Mouse (Mus musculus): ENCODE data around the gene Rpp38. TPM values are rescaled to one million over a fixed set of nuclear protein-coding genes. Genes with fewer than 3 reads are reported as not detected.

Gene Rpp38
- 1 to 10 TPM; 5.3 to 6.1 TPM for total RNA-seq (2021)
- long read RNA-seq, experiment 1, transcript Rpp38-201 (2 exons, 1,042 nt), result major isoform, 9 of 10 reads
- long read RNA-seq, experiment 1, partial matches to known transcripts, result 0 of 10 reads
- long read RNA-seq, experiment 1, other reads (novel, unspliced or antisense), result 1 of 10 reads
- long read RNA-seq, experiment 2, transcript Rpp38-201 (2 exons, 1,042 nt), result major isoform, 8 of 8 reads
- long read RNA-seq, experiment 2, partial matches to known transcripts, result 0 of 8 reads
- long read RNA-seq, experiment 2, other reads (novel, unspliced or antisense), result 0 of 8 reads

- DNase-seq (ENCODE audit: low spot score), result peak; percentile 98
Measured at GRCm38 (mm10) chr2:3332484-3333242, at the start of gene Rpp38. Rpp38 (minus strand) TSS chr2:3332643.

- DNase-seq (ENCODE audit: low spot score), result no peak
Measured at GRCm38 (mm10) chr2:3365127-3365526, 32.7 kb upstream of the Rpp38 start.

GRCm38 (mm10) chr2:3361067-3361466 is 28.6 kb upstream of the Rpp38 start:
- DNase-seq (ENCODE audit: low spot score), result no peak

GRCm38 (mm10) chr2:3357887-3358286 is 25.4 kb upstream of the Rpp38 start:
- no peak for DNase-seq (ENCODE audit: low spot score)

DNA sequence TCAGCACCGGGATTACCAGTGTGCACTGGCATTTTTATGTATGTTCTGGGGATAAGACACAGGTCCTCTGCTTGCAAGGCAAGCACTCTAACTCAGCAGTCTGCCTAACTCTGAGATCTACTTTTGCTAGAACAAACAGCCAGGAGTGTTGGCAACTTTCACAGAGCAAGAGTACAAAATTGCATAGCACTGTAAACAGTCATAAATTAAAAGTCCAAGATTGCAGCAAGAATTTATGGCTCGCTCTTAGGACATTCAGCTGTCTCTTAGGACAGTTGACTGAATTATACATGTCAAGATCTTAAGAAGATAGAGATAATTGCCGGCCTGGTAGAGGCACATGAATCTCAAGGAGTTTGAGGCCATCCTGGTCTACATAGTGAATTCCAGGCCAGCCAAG is 23.9 kb upstream of the Rpp38 start:
- no peak for DNase-seq (ENCODE audit: low spot score)

DNA sequence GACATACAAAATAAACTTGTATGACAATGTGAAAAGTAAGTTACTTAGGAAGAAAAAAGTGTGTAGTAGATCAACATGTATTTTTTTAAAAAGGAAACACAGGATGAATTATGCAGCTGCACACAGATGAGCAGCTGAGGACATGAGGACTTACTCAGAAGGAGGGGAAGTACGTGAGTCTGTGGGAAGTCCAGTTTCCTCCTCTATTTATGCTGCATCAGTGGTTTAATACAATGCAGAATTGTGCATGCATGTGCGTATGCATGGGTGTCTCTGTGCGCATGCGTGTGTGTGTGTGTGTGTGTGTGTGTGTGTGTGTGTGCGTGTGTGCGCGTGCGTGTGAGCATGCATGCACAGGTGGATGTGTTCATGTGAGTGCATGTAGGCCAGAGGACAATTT is 23.4 kb upstream of the Rpp38 start:
- no peak for DNase-seq (ENCODE audit: low spot score)

DNA sequence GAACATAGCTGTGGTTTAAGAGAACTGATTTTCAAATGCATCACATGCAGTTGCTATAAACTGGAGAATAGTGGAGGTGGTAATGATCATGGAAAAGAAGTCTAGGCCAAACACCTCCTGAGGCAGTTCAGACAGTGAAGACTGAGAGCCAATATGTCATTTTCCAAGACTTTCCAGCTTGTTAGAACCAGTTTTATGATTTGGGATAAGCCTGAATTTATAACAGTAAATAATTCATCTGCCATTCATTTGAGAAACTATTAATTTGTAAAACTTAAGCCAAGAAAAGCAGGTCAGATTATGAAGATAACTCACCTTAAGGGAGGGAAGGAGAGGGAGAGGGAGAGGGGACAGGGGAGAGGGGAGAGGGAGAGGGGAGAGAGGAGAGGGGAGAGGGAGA is 20.7 kb upstream of the Rpp38 start:
- DNase-seq (ENCODE audit: low spot score), result no peak

- no peak for DNase-seq (ENCODE audit: low spot score)
Measured at GRCm38 (mm10) chr2:3348919-3349318, 16.5 kb upstream of the Rpp38 start.

- no peak for DNase-seq (ENCODE audit: low spot score)
Measured at GRCm38 (mm10) chr2:3348422-3348821, 16.0 kb upstream of the Rpp38 start.

GRCm38 (mm10) chr2:3335611-3336301 is 3.3 kb upstream of the Rpp38 start, which contains the start of gene Acbd7:
Acbd7 (plus strand) TSS chr2:3336168.
- peak; percentile 21 for DNase-seq (ENCODE audit: low spot score)

- no peak for DNase-seq (ENCODE audit: low spot score)
Measured at GRCm38 (mm10) chr2:3333761-3334160, 1.3 kb upstream of the Rpp38 start.

- DNase-seq (ENCODE audit: low spot score), result no peak
Measured at GRCm38 (mm10) chr2:3332056-3332455, 387 bp downstream of the Rpp38 start.

- no peak for DNase-seq (ENCODE audit: low spot score)
Measured at GRCm38 (mm10) chr2:3331071-3331703, 1.3 kb downstream of the Rpp38 start.

DNA sequence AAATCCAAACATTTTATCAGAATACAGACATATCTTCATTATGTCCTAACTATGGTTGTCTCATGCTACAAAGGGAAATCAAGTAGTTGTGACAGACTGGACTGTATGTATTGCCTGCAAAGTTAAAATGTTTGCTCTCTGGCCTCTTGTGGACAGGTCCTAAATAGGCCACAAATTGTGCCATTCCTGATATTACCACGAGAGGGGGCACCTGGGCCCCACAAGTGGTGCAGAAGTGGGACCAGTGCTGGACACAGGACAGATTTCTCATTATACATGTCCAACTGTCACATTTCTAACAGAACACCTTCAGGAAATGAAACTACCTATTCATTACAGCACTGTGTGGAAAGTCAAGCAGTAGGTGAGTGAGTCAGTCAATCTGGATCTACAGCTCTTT is 5.1 kb downstream of the Rpp38 start:
- DNase-seq (ENCODE audit: low spot score), result peak; percentile 61

DNA sequence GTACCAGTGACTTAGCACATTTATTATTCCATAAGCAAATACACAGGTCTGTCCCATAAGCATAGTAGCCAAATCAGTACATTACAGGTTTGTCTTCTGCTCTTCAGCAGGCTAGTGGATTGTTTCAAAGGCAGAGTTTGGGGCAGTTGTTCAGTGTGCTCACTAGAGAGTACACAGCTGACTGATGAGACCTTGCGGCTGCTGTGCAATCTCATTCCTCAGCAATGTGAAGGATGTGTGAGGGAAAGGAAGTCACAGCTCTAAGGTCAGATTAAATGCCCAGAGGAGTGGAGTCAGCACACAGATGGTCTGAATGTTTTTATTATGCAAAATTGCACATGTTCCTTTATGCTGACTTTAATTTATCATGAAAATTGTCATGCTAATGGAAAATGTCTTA is 5.9 kb downstream of the Rpp38 start:
- DNase-seq (ENCODE audit: low spot score), result no peak

GRCm38 (mm10) chr2:3324381-3325130 is 7.9 kb downstream of the Rpp38 start:
- DNase-seq (ENCODE audit: low spot score), result no peak

DNA sequence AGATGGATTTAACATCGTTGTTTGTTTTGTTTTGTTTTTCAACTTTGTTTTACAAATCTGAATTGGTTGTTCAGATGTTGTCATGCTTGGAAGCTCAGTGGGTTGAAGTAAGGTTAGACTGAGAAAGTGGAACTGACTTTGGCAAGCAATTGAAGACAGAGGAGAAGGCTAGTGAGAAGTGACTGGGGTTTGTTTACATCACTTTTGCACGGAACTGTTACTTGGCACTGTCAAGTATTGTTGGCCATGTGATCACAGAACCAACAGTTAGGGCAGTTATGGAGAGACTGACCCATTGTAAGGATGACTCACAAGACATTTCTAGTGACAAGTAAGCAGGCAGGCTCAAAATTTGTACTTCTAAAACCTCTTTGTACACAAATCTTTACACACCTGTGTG is 9.3 kb downstream of the Rpp38 start:
- DNase-seq (ENCODE audit: low spot score), result no peak

- DNase-seq (ENCODE audit: low spot score), result no peak
Measured at GRCm38 (mm10) chr2:3305426-3306025, 26.9 kb downstream of the Rpp38 start.

DNA sequence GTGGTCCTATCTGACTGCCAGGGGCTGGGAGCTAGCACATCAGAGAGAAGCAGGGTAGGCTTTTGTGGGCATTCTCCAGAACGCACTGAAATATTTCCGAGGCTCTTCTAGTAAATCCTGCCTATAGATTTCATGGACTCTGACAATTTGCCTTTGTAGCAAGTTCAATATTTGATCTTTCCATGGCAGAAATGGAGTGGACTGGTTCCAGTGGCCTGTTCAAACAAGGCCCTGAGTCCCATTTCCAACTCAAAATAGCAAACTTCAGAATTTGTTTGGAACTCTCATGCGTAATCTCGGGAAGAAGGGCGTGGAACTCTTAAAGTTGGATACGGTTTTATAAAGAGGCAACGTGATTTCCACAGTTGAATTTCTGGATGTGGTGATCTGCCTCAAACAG is 36.6 kb downstream of the Rpp38 start:
- DNase-seq (ENCODE audit: low spot score), result no peak

- no peak for DNase-seq (ENCODE audit: low spot score)
Measured at GRCm38 (mm10) chr2:3292170-3292569, 40.3 kb downstream of the Rpp38 start.

DNA sequence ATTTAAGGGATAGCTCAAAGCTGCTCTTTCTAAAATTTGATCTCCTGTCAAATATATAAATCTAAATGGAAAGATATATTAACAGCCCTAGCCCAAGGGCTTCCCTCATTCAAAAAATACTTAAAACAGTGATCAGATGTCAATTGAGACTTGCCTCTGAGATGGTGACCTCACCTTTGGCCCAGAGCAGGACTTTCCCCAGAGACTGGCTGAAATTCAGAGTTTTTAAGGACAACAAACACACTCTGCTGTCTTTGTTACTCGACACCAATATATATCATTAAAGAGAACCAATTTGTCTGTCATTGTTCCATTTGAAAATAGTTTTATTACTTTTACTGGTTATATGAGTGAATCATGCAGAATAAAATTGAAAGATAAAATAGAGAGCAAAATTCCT is 42.9 kb downstream of the Rpp38 start:
- no peak for DNase-seq (ENCODE audit: low spot score)
